Mouse (Mus musculus) intestine, postnatal 0 days (tissue): ENCODE results near the gene Apobec1. TPM values are rescaled to one million over a fixed set of nuclear protein-coding genes. Genes with fewer than 3 reads are reported as not detected.

Experiments used
- ATAC-seq: fragments of 200-750 bp; cut with Nextera tagmentation; 2 replicates; pipeline ENCODE4 v1.8.0; 2017; ENCODE audit warnings: mild to moderate bottlenecking, moderate TSS enrichment, moderate library complexity
- H3K27ac ChIP-seq: fragments of 300-500 bp; sonication (generic); 2 replicates; pipeline ENCODE4 v1.5.1; 2014; ENCODE audit warnings: mild to moderate bottlenecking, low read depth, low read length, moderate library complexity
- H3K27me3 ChIP-seq: fragments of 300-500 bp; sonication (generic); replicated peaks from 2 replicates; pipeline ENCODE4 v1.6.1; 2014; ENCODE audit warnings: low read length, mixed read lengths; ENCODE audit not compliant: control insufficient read depth, insufficient read depth
- H3K36me3 ChIP-seq: fragments of 300-500 bp; sonication (generic); 2 replicates; pipeline ENCODE4 v1.6.1; 2014; ENCODE audit warnings: mild to moderate bottlenecking, moderate library complexity; ENCODE audit not compliant: control insufficient read depth, insufficient read depth
- H3K4me1 ChIP-seq: fragments of 300-500 bp; sonication (generic); replicated peaks from 2 replicates; pipeline ENCODE4 v1.6.1; 2014; ENCODE audit warnings: antibody characterized with exemption, low read length, mixed read lengths; ENCODE audit not compliant: control insufficient read depth, insufficient read depth
- H3K4me2 ChIP-seq: fragments of 300-500 bp; sonication (generic); replicated peaks from 2 replicates; pipeline ENCODE4 v1.6.1; 2014; ENCODE audit warnings: low read depth, mild to moderate bottlenecking, moderate library complexity
- H3K4me3 ChIP-seq: fragments of 300-500 bp; sonication (generic); 2 replicates; pipeline ENCODE4 v1.5.1; 2014; ENCODE audit warnings: low read depth, low read length
- H3K9ac ChIP-seq: fragments of 300-500 bp; sonication (generic); 2 replicates; pipeline ENCODE4 v1.6.1; 2014; ENCODE audit warnings: mild to moderate bottlenecking, low read depth, low read length
- H3K9me3 ChIP-seq: fragments of 300-500 bp; sonication (generic); 2 replicates; pipeline ENCODE4 v1.6.1; 2016; ENCODE audit warnings: mixed run types; ENCODE audit not compliant: control insufficient read depth
- CTCF ChIP-seq: sonication (generic); IDR thresholded peaks from 2 replicates; pipeline ENCODE4 v1.5.1; 2016; ENCODE audit warnings: low read depth, mild to moderate bottlenecking, control low read depth, antibody characterized with exemption, moderate library complexity
- WGBS: fragments of 180-500 bp; shearing (Covaris S2); extraction: QIAGEN DNeasy Blood & Tissue Kit; methylation state at CpG from one replicate; pipeline ENCODE4 v1.1.7; 2014; 5-methylcytosine and 5-hydroxymethylcytosine counted together
- polyA plus RNA-seq: library from polyadenylated mRNA; unstranded; fragments of >200 nt; fragmentation: Nextera tagmentation; extraction: Ambion mirVana; gene quantifications from 2 replicates; pipeline ENCODE4 v1.2.1, GENCODE M21; 2015

Apobec1 gene
- polyA plus RNA-seq, 1 experiment from 2014 or later = 26.0 TPM

DNA sequence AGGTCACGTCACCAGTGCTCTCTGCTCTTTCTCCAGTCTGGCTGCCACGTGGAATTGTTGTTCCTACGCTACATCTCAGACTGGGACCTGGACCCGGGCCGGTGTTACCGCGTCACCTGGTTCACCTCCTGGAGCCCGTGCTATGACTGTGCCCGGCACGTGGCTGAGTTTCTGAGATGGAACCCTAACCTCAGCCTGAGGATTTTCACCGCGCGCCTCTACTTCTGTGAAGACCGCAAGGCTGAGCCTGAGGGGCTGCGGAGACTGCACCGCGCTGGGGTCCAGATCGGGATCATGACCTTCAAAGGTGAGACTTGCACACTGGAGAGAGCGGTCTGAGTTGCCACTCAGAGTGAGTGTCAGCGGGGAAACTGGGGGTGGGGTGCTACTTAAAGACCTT, 41.2 kb downstream of the Apobec1 start:
- Histone ChIP-seq H3K9ac (no peak overlapping the region), H3K27ac (no peak overlapping the region), H3K27me3 (no peaks in the 10 kb centered on the region), H3K4me2 (no peak overlapping the region; the same call in 1 of the 2 replicates), H3K9me3 (no peaks in the 10 kb centered on the region), H3K36me3 (no peaks in the 10 kb centered on the region), H3K4me1 (no peaks in the 10 kb centered on the region), H3K4me3 (no peak overlapping the region)
- peak; percentile 35; the same call in 1 of the 2 replicates for ATAC-seq
- 86% methylated on average over 20 of the region's 20 CpGs for WGBS
- TF ChIP-seq CTCF = no peak

GRCm38 (mm10) chr6:122560427-122560826, 41.8 kb downstream of the Apobec1 start:
- 0 out of 2 replicates have a peak overlapping the region, but pooled peaks have one; percentile 5 for H3K4me3 ChIP-seq
- ATAC-seq = peak; percentile 42; the same call in 1 of the 2 replicates

DNA sequence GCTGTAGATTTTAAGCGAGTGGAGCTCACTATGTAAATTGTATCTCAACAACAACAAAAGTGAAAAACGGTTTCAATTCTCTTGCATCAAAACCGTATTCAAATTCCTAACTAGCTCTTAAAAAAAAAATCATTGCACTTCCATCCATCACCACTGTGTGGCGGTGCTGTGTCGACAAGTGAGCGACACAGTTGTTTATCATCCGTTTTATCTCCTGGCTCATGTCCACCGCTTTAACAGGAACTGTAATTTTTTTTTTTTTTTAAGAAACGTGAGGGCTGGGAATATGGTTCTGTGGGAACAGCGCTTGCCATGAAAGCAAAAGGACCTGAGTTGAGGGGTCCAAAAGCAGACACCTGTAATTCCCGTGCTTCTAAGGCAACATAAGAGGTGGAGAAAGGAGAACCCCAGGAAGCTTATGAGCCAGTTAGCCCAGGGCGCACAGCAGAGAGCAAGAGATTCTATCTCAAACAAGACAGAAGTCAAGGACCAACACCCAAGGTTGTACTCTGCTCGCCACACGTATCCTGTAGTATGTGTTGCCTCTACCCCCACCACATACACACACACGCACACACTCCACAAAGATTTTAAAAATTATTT, 45.2 kb downstream of the Apobec1 start:
- Histone ChIP-seq H3K27me3 (no peaks in the 10 kb centered on the region), H3K4me1 (no peaks in the 10 kb centered on the region), H3K4me2 (peak overlapping the region; percentile 4; the same call in 1 of the 2 replicates), H3K9me3 (no peaks in the 10 kb centered on the region), H3K4me3 (no peak overlapping the region), H3K9ac (no peak overlapping the region), H3K36me3 (no peaks in the 10 kb centered on the region), H3K27ac (no peak overlapping the region)
- TF ChIP-seq CTCF = peak; percentile 83
- ATAC-seq = no peak
- 23% methylated on average over 15 of the region's 15 CpGs for WGBS

More at GRCm38 (mm10) chr6:122560427-122560826, 41.8 kb downstream of the Apobec1 start:
- Histone ChIP-seq H3K36me3 (no peaks in the 10 kb centered on the region), H3K4me2 (peak overlapping the region; percentile 50), H3K9ac (no peak overlapping the region), H3K4me1 (no peaks in the 10 kb centered on the region), H3K9me3 (no peaks in the 10 kb centered on the region), H3K27ac (no peak overlapping the region), H3K27me3 (no peaks in the 10 kb centered on the region)
- WGBS = 2% methylated on average over 17 of the region's 17 CpGs
- TF ChIP-seq CTCF = peak; percentile 89

- H3K27ac ChIP-seq = no peak overlapping the region
- no peaks in the 10 kb centered on the region for H3K36me3 ChIP-seq
- WGBS = 36% methylated on average over 7 of the region's 7 CpGs
- no peak overlapping the region for H3K4me2 ChIP-seq
- no peaks in the 10 kb centered on the region for H3K27me3 ChIP-seq
- H3K4me3 ChIP-seq = no peak overlapping the region
- TF ChIP-seq CTCF = no peak
- no peaks in the 10 kb centered on the region for H3K4me1 ChIP-seq
- H3K9ac ChIP-seq = no peak overlapping the region
- no peaks in the 10 kb centered on the region for H3K9me3 ChIP-seq
- no peak for ATAC-seq
These were observed 47.0 kb downstream of the Apobec1 start for GRCm38 (mm10) chr6:122555266-122555665.

DNA sequence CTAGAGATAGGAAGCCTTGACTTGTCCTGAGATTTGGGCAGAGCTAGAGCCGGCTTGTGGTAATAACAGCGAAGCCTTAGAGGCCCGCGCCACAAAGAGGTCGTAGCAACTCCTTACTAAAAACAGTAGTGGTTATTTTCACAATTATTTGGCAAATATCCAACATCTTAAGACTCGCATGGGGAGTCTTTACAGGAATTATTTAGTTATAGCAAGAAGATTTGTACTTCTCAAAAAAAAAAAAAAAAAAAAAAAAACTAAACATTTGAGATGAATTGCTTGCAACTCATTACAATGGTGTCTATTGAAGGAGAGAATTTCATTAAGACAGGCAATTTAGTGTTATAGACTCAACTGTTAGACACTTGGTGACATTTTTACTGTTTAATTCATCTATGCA, 48.1 kb downstream of the Apobec1 start:
- Histone ChIP-seq H3K4me2 (no peak overlapping the region), H3K4me1 (no peaks in the 10 kb centered on the region), H3K27ac (no peak overlapping the region), H3K4me3 (no peak overlapping the region), H3K9me3 (no peaks in the 10 kb centered on the region), H3K27me3 (no peaks in the 10 kb centered on the region), H3K36me3 (no peaks in the 10 kb centered on the region), H3K9ac (no peak overlapping the region)
- no peak for ATAC-seq
- TF ChIP-seq CTCF = no peak
- WGBS = 69% methylated on average over 6 of the region's 6 CpGs

DNA sequence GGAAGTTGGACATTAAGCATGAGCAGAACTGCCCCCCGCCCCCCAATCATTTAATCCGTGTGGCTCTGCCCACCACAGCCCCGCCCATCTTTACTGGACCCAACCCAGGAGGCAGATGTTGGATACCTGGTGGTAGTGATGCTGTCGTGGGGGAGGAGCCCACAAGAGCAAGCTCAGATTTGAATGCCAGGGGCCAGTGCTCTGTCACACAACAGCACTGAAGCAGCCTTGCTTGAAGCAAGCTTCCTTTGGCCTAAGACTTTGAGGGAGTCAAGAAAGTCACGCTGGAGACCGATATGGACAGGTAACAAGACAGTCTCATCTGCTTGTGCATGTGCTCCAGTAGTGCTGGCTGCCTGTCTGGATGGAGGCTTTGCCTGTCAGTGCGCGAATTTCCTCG, 48.6 kb downstream of the Apobec1 start, which contains the start of gene Aicda:
Aicda (plus strand) TSS at position 196 of the 400 bp plus-strand sequence.
- ATAC-seq = no peak
- Histone ChIP-seq H3K4me1 (no peaks in the 10 kb centered on the region), H3K4me2 (no peak within 1 kb of the TSS), H3K4me3 (no peak within 1 kb of the TSS), H3K9me3 (no peaks in the 10 kb centered on the region), H3K36me3 (no peaks in the 10 kb centered on the region), H3K9ac (no peak within 1 kb of the TSS), H3K27ac (no peak within 1 kb of the TSS), H3K27me3 (no peaks in the 10 kb centered on the region)
- 56% methylated on average over 9 of the region's 9 CpGs for WGBS
- no peak for TF ChIP-seq CTCF
